Mouse (Mus musculus) lung, postnatal 0 days (tissue): ENCODE data around the gene Folr2.

Experiments used
- CTCF ChIP-seq: IDR thresholded peaks from 2 replicates; pipeline ENCODE4 v1.5.1; 2016; ENCODE audit warnings: antibody characterized with exemption, mild to moderate bottlenecking
- EP300 ChIP-seq: IDR thresholded peaks from 2 replicates; pipeline ENCODE4 v1.6.1; 2016; ENCODE audit warnings: antibody characterized with exemption, mild to moderate bottlenecking, control low read depth

GRCm38 (mm10) chr7:101863415-101863814 is 6.4 kb upstream of the Folr2 start, which contains the start of gene Anapc15:
- TF ChIP-seq CTCF, result no peak
- TF ChIP-seq EP300, result no peak
